Mouse (Mus musculus) heart, embryonic 12.5 days (tissue): ENCODE results near the gene Mrpl3. TPM values are rescaled to one million over a fixed set of nuclear protein-coding genes. Genes with fewer than 3 reads are reported as not detected.

Experiments
- ATAC-seq: fragments of 200-750 bp; cut with Nextera tagmentation; 2 replicates; pipeline ENCODE4 v1.8.0; 2017; ENCODE audit warnings: moderate TSS enrichment, moderate library complexity; ENCODE audit not compliant: insufficient number of reproducible peaks, low FRiP score
- H3K27ac ChIP-seq: fragments of 300-500 bp; sonication (generic); 2 replicates; pipeline ENCODE4 v1.5.1; 2016; ENCODE audit warnings: mild to moderate bottlenecking, moderate library complexity; ENCODE audit not compliant: poor library complexity, severe bottlenecking
- H3K27me3 ChIP-seq: fragments of 300-500 bp; sonication (generic); replicated peaks from 2 replicates; pipeline ENCODE4 v1.6.1; 2016; ENCODE audit warnings: mild to moderate bottlenecking, moderate library complexity
- H3K36me3 ChIP-seq: fragments of 300-500 bp; sonication (generic); 2 replicates; pipeline ENCODE4 v1.6.1; 2016; ENCODE audit warnings: mild to moderate bottlenecking, moderate library complexity
- H3K4me1 ChIP-seq: fragments of 300-500 bp; sonication (generic); replicated peaks from 2 replicates; pipeline ENCODE4 v1.6.1; 2016; ENCODE audit warnings: mild to moderate bottlenecking
- H3K4me2 ChIP-seq: fragments of 300-500 bp; sonication (generic); 2 replicates; pipeline ENCODE4 v1.6.1; 2016; ENCODE audit warnings: mild to moderate bottlenecking, moderate library complexity
- H3K4me3 ChIP-seq: fragments of 300-500 bp; sonication (generic); 2 replicates; pipeline ENCODE4 v1.5.1; 2016; ENCODE audit warnings: mild to moderate bottlenecking
- H3K9ac ChIP-seq: fragments of 300-500 bp; sonication (generic); 2 replicates; pipeline ENCODE4 v1.6.1; 2016; ENCODE audit warnings: mild to moderate bottlenecking, moderate library complexity
- H3K9me3 ChIP-seq: fragments of 300-500 bp; sonication (generic); replicated peaks from 2 replicates; pipeline ENCODE4 v1.6.1; 2016; ENCODE audit warnings: mild to moderate bottlenecking, moderate library complexity
- WGBS: fragments of 180-500 bp; shearing (Covaris S2); methylation state at CpG from one replicate; pipeline ENCODE4 v1.1.7; 2016; 5-methylcytosine and 5-hydroxymethylcytosine counted together
- polyA plus RNA-seq: library from polyadenylated mRNA; unstranded; fragments of >200 nt; fragmentation: Nextera tagmentation; extraction: Ambion mirVana; gene quantifications from 2 replicates; pipeline ENCODE4 v1.2.1, GENCODE M21; 2016

Gene Mrpl3
- 116 and 124 TPM in 2 replicates for polyA plus RNA-seq

- H3K9ac ChIP-seq, result peak within 1 kb of the TSS; percentile 88
- peak within 1 kb of the TSS; percentile 84 for H3K4me2 ChIP-seq
- no peaks in the 10 kb centered on the region for H3K27me3 ChIP-seq
- H3K4me3 ChIP-seq, result peak within 1 kb of the TSS; percentile 88
- peak; percentile 75 for ATAC-seq
- H3K27ac ChIP-seq, result peak within 1 kb of the TSS; percentile 55; the same call in 1 of the 2 replicates
- no peaks in the 10 kb centered on the region for H3K9me3 ChIP-seq
- H3K36me3 ChIP-seq, result peaks cover 31% of the 10 kb centered on the region
- 0 out of 2 replicates have a peak, but pooled peaks cover 3% of the 10 kb centered on the region for H3K4me1 ChIP-seq
- WGBS, result under 1% methylated on average over 31 of the region's 31 CpGs
Measured at GRCm38 (mm10) chr9:105053147-105053557, at the start of gene Mrpl3. Gene Mrpl3 (plus strand): TSS chr9:105053239.

- Histone ChIP-seq H3K27ac (no peak overlapping the region), H3K9ac (no peak overlapping the region), H3K9me3 (no peaks in the 10 kb centered on the region), H3K27me3 (no peaks in the 10 kb centered on the region), H3K36me3 (no peaks in the 10 kb centered on the region), H3K4me3 (no peak overlapping the region), H3K4me1 (no peaks in the 10 kb centered on the region), H3K4me2 (no peak overlapping the region)
- no peak for ATAC-seq
- WGBS, result 39% methylated on average over 2 of the region's 2 CpGs
Measured at GRCm38 (mm10) chr9:105010721-105011120, 42.3 kb upstream of the Mrpl3 start.

- no peak overlapping the region for H3K27ac ChIP-seq
- WGBS, result 85% methylated on average over 7 of the region's 7 CpGs
- no peak overlapping the region for H3K4me3 ChIP-seq
Measured at GRCm38 (mm10) chr9:105018186-105018585, 34.9 kb upstream of the Mrpl3 start.

GRCm38 (mm10) chr9:105028311-105028710 lies 24.7 kb upstream of the Mrpl3 start:
- Histone ChIP-seq H3K4me2 (no peak overlapping the region), H3K4me3 (no peak overlapping the region), H3K9me3 (no peaks in the 10 kb centered on the region), H3K27ac (no peak overlapping the region), H3K4me1 (no peaks in the 10 kb centered on the region), H3K9ac (no peak overlapping the region), H3K27me3 (no peaks in the 10 kb centered on the region), H3K36me3 (no peaks in the 10 kb centered on the region)
- ATAC-seq, result no peak
- WGBS, result 62% methylated on average over 3 of the region's 3 CpGs

More at GRCm38 (mm10) chr9:105018186-105018585, 34.9 kb upstream of the Mrpl3 start:
- Histone ChIP-seq H3K9me3 (no peaks in the 10 kb centered on the region; the same call in 1 of the 2 replicates), H3K4me1 (no peaks in the 10 kb centered on the region), H3K36me3 (no peaks in the 10 kb centered on the region), H3K27me3 (no peaks in the 10 kb centered on the region), H3K4me2 (no peak overlapping the region), H3K9ac (no peak overlapping the region)
- ATAC-seq, result no peak

- Histone ChIP-seq H3K4me3 (no peak overlapping the region), H3K9ac (no peak overlapping the region), H3K4me2 (no peak overlapping the region), H3K4me1 (no peaks in the 10 kb centered on the region), H3K9me3 (no peaks in the 10 kb centered on the region), H3K27ac (no peak overlapping the region), H3K36me3 (no peaks in the 10 kb centered on the region), H3K27me3 (no peaks in the 10 kb centered on the region)
- WGBS, result 84% methylated on average over 9 of the region's 9 CpGs
- ATAC-seq, result no peak
Measured at GRCm38 (mm10) chr9:105032572-105032971, 20.5 kb upstream of the Mrpl3 start.

- Histone ChIP-seq H3K36me3 (no peaks in the 10 kb centered on the region), H3K27me3 (no peaks in the 10 kb centered on the region), H3K4me2 (no peak overlapping the region), H3K27ac (no peak overlapping the region), H3K9me3 (no peaks in the 10 kb centered on the region), H3K9ac (no peak overlapping the region), H3K4me1 (no peaks in the 10 kb centered on the region), H3K4me3 (no peak overlapping the region)
- 80% methylated on average over 7 of the region's 7 CpGs for WGBS
- ATAC-seq, result no peak
Measured at GRCm38 (mm10) chr9:105033641-105034040, 19.4 kb upstream of the Mrpl3 start.

- no peak overlapping the region for H3K9ac ChIP-seq
- ATAC-seq, result no peak
- no peak overlapping the region for H3K27ac ChIP-seq
- H3K27me3 ChIP-seq, result no peaks in the 10 kb centered on the region
- H3K4me1 ChIP-seq, result no peaks in the 10 kb centered on the region
- H3K4me3 ChIP-seq, result no peak overlapping the region
- H3K36me3 ChIP-seq, result no peaks in the 10 kb centered on the region
- peaks cover 3% of the 10 kb centered on the region; the same call in 1 of the 2 replicates for H3K9me3 ChIP-seq
- no peak overlapping the region for H3K4me2 ChIP-seq
- 66% methylated on average over 3 of the region's 3 CpGs for WGBS
Measured at GRCm38 (mm10) chr9:105037847-105038246, 15.2 kb upstream of the Mrpl3 start.

- H3K36me3 ChIP-seq, result no peaks in the 10 kb centered on the region
- no peak overlapping the region for H3K9ac ChIP-seq
- WGBS, result 67% methylated on average over 7 of the region's 7 CpGs
- no peaks in the 10 kb centered on the region for H3K4me1 ChIP-seq
- no peaks in the 10 kb centered on the region for H3K27me3 ChIP-seq
- no peak for ATAC-seq
- no peak overlapping the region for H3K27ac ChIP-seq
- no peak overlapping the region for H3K4me3 ChIP-seq
- no peaks in the 10 kb centered on the region; the same call in 1 of the 2 replicates for H3K9me3 ChIP-seq
- H3K4me2 ChIP-seq, result no peak overlapping the region
Measured at GRCm38 (mm10) chr9:105046014-105046413, 7.0 kb upstream of the Mrpl3 start.

- no peak for ATAC-seq
- no peak overlapping the region for H3K27ac ChIP-seq
- H3K9me3 ChIP-seq, result no peaks in the 10 kb centered on the region
- no peaks in the 10 kb centered on the region for H3K4me1 ChIP-seq
- no peaks in the 10 kb centered on the region for H3K36me3 ChIP-seq
- WGBS, result 61% methylated on average over 10 of the region's 10 CpGs
- no peaks in the 10 kb centered on the region for H3K27me3 ChIP-seq
- H3K4me3 ChIP-seq, result no peak overlapping the region
- no peak overlapping the region for H3K4me2 ChIP-seq
- H3K9ac ChIP-seq, result no peak overlapping the region
Measured at GRCm38 (mm10) chr9:105048351-105048750, 4.7 kb upstream of the Mrpl3 start.

- H3K36me3 ChIP-seq, result no peaks in the 10 kb centered on the region
- H3K4me1 ChIP-seq, result 0 out of 2 replicates have a peak, but pooled peaks cover 3% of the 10 kb centered on the region
- H3K27ac ChIP-seq, result no peak overlapping the region
- no peak overlapping the region for H3K4me3 ChIP-seq
- no peak overlapping the region for H3K9ac ChIP-seq
- no peak for ATAC-seq
- H3K4me2 ChIP-seq, result no peak overlapping the region
- H3K9me3 ChIP-seq, result no peaks in the 10 kb centered on the region
- no peaks in the 10 kb centered on the region for H3K27me3 ChIP-seq
- WGBS, result 42% methylated on average over 2 of the region's 2 CpGs
Measured at GRCm38 (mm10) chr9:105049636-105050035, 3.4 kb upstream of the Mrpl3 start.

- Histone ChIP-seq H3K9ac (no peak overlapping the region), H3K4me3 (no peak overlapping the region), H3K4me1 (0 out of 2 replicates have a peak, but pooled peaks cover 3% of the 10 kb centered on the region), H3K27ac (no peak overlapping the region), H3K4me2 (no peak overlapping the region), H3K36me3 (peaks cover 5% of the 10 kb centered on the region; the same call in 1 of the 2 replicates), H3K9me3 (no peaks in the 10 kb centered on the region), H3K27me3 (no peaks in the 10 kb centered on the region)
- 54% methylated on average over 2 of the region's 2 CpGs for WGBS
- ATAC-seq, result no peak
Measured at GRCm38 (mm10) chr9:105050257-105050656, 2.8 kb upstream of the Mrpl3 start.

GRCm38 (mm10) chr9:105053812-105054211 lies 773 bp downstream of the Mrpl3 start:
- Histone ChIP-seq H3K27ac (peak overlapping the region; percentile 55; the same call in 1 of the 2 replicates), H3K4me3 (peak overlapping the region; percentile 88), H3K36me3 (peaks cover 37% of the 10 kb centered on the region), H3K4me2 (peak overlapping the region; percentile 84), H3K27me3 (no peaks in the 10 kb centered on the region), H3K4me1 (0 out of 2 replicates have a peak, but pooled peaks cover 3% of the 10 kb centered on the region), H3K9ac (peak overlapping the region; percentile 88), H3K9me3 (no peaks in the 10 kb centered on the region)
- ATAC-seq, result no peak
- 50% methylated on average over 4 of the region's 4 CpGs for WGBS
